Mouse (Mus musculus) spleen, embryonic (tissue): ENCODE results near the gene Izumo2.
"Not testable (repeated sequence)": the region's sequence is repeated elsewhere in the genome, so short reads cannot be mapped to it uniquely, and the experiment has no call there.

Experiments
- CTCF ChIA-PET: fragments of 350-600 bp; sonication (Branson Sonifier 250); formaldehyde crosslinking; loops from one replicate; lab custom pipeline; 2022; lab: Charles Lee

The Izumo2 gene

DNA sequence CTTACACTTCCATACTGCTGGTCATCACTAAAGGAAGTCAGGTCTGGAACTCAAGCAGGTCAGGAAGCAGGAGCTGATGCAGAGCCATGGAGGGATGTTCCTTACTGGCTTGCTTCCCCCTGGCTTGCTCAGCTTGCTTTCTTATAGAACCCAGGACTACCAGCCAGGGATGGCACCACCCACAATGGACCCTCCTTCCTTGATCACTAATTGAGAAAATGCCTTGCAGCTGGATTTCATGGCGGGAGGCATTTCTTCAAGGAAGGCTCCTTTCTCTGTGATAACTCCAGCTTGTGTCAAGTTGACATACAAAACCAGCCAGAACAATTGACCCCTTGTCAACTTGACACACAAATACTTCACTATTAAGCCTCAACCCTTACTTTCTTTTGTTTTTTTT is 42.4 kb downstream of the Izumo2 start, which contains the start of gene Zfp473:
Zfp473 (minus strand) TSS at position 101 of the 400 bp plus-strand sequence.
- CTCF ChIA-PET, result not testable (repeated sequence)

DNA sequence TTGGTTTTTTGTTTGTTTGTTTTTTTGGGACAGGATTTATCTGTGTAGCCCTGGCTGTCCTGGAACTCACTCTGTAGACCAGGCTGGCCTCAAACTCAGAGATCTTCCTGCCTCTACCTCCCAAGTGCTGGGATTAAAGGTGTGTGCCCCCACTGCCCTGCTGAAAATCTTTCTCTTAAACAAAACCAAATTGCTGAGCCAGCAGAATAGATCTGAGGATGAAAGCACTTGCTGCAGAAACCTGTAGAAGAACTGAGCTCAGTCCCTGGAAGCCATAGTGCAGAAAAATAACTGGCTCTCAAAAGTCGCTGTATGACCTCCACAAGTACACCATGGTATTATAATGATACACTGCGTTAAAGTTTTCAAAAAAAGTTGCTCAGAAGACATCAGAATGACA is 48.6 kb downstream of the Izumo2 start:
- CTCF ChIA-PET, result interaction anchor here (0.8 kb wide), 1 partner anchor 12 kb away, joined by 3 read pairs; no protein-coding TSS in a partner anchor

DNA sequence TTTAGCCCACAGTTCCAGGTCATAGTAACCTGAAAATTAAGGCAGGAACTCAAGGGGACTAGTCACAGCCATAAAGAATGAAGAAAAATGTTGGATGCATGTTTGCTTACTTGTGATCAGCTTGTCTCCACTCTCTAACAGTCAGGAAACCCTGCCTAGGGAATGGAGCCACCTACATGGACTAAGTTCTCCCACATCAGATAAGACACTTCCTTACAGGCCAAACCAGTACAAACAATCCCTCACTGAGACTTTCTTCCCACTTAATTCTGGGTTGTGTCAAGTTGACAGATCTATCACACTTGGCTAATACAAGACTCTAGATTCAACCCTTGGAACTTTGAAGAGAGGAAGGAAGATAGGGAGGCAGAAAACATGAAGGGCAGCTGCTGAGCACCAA is 51.8 kb downstream of the Izumo2 start:
- CTCF ChIA-PET, result no interaction called here

DNA sequence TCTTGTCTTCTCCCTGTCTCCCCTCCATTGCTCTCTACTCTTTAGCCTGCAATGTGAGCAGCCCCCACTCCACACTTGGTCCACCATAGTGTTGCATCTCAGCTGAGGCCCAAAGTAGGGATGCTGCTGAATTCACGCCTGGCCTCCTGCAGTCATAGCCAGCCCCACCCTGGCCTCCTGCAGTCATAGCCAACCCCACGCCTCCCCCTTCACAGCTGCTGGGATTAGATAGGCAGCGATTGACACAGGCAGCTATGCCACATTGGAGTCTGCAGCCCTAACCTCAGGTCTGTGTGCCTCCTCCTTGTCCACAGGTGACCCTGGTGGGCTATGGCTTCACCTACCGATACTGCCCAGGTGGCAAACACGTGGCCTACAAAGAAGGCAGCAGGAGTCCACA is 59.6 kb downstream of the Izumo2 start:
- CTCF ChIA-PET, result no interaction called here
